Mouse (Mus musculus): ENCODE measurements around the gene Mrgprd.

Mrgprd gene

GRCm38 (mm10) chr7:145302488-145303285 is 11.9 kb upstream of the Mrgprd start:
- in situ Hi-C loops (cut with MboI, MseI): no loop called here

GRCm38 (mm10) chr7:145304153-145304552 is 10.5 kb upstream of the Mrgprd start:
- in situ Hi-C loops (cut with MboI, MseI): no loop called here

- in situ Hi-C loops (cut with MboI, MseI): no loop called here
These were observed 7.0 kb upstream of the Mrgprd start for GRCm38 (mm10) chr7:145307636-145308035.

- in situ Hi-C loops (cut with MboI, MseI): no loop called here
These were observed 6.5 kb upstream of the Mrgprd start for GRCm38 (mm10) chr7:145308061-145308675.

- in situ Hi-C loops (cut with MboI, MseI): no loop called here
These were observed 5.8 kb upstream of the Mrgprd start for GRCm38 (mm10) chr7:145308866-145309265.

- in situ Hi-C loops (cut with MboI, MseI): no loop called here
These were observed 4.8 kb upstream of the Mrgprd start for GRCm38 (mm10) chr7:145309877-145310276.

- in situ Hi-C loops (cut with MboI, MseI): no loop called here
These were observed 4.1 kb upstream of the Mrgprd start for GRCm38 (mm10) chr7:145310526-145310925.

- in situ Hi-C loops (cut with MboI, MseI): no loop called here
These were observed 2.5 kb upstream of the Mrgprd start for GRCm38 (mm10) chr7:145312137-145312536.

GRCm38 (mm10) chr7:145317522-145317921 is 2.9 kb downstream of the Mrgprd start:
- in situ Hi-C loops (cut with MboI, MseI): no loop called here

GRCm38 (mm10) chr7:145319481-145319880 is 4.8 kb downstream of the Mrgprd start:
- in situ Hi-C loops (cut with MboI, MseI): no loop called here

- in situ Hi-C loops (cut with MboI, MseI): loop anchor here (5.0 kb wide), 1 partner anchor 61 kb away; no protein-coding TSS in a partner anchor
These were observed 9.0 kb downstream of the Mrgprd start for GRCm38 (mm10) chr7:145323607-145324006.

GRCm38 (mm10) chr7:145325697-145326096 is 11.1 kb downstream of the Mrgprd start:
- in situ Hi-C loops (cut with MboI, MseI): no loop called here

GRCm38 (mm10) chr7:145329982-145330381 is 15.3 kb downstream of the Mrgprd start:
- in situ Hi-C loops (cut with MboI, MseI): no loop called here

- in situ Hi-C loops (cut with MboI, MseI): no loop called here
These were observed 16.0 kb downstream of the Mrgprd start for GRCm38 (mm10) chr7:145330641-145331040.

GRCm38 (mm10) chr7:145332376-145333041 is 17.9 kb downstream of the Mrgprd start:
- in situ Hi-C loops (cut with MboI, MseI): no loop called here

- in situ Hi-C loops (cut with MboI, MseI): no loop called here
These were observed 19.3 kb downstream of the Mrgprd start for GRCm38 (mm10) chr7:145333936-145334335.

- in situ Hi-C loops (cut with MboI, MseI): loop anchor here (5.0 kb wide), 2 partner anchors 42 to 92 kb away; no protein-coding TSS in a partner anchor
These were observed 19.9 kb downstream of the Mrgprd start for GRCm38 (mm10) chr7:145334428-145335027.

- in situ Hi-C loops (cut with MboI, MseI): loop anchor here (5.0 kb wide), 2 partner anchors 43 to 93 kb away; no protein-coding TSS in a partner anchor
These were observed 20.6 kb downstream of the Mrgprd start for GRCm38 (mm10) chr7:145335199-145335598.

GRCm38 (mm10) chr7:145335616-145336332 is 21.1 kb downstream of the Mrgprd start:
- in situ Hi-C loops (cut with MboI, MseI): loop anchor here (5.0 kb wide), 2 partner anchors 43 to 93 kb away; no protein-coding TSS in a partner anchor

GRCm38 (mm10) chr7:145337889-145338288 is 23.3 kb downstream of the Mrgprd start:
- in situ Hi-C loops (cut with MboI, MseI): loop anchor here (5.0 kb wide), 2 partner anchors 46 to 96 kb away; no protein-coding TSS in a partner anchor
